Mouse (Mus musculus) G1E (cell line): ENCODE data around the gene Hoxa7. TPM values are rescaled to one million over a fixed set of nuclear protein-coding genes. Genes with fewer than 3 reads are reported as not detected.

ENCODE experiments used
- ATAC-seq: 2 replicates; pipeline ENCODE4 v1.8.0; 2016; ENCODE audit warnings: mild to moderate bottlenecking; ENCODE audit not compliant: insufficient number of reproducible peaks, poor library complexity, low FRiP score, severe bottlenecking; ENCODE audit errors: extremely low read depth
- DNase-seq: peaks from one replicate; pipeline ENCODE4 v3.0.0; 2012; ENCODE audit warnings: low spot score
- H3K27me3 ChIP-seq: 2 replicates; pipeline ENCODE4 v1.6.1; 2012; ENCODE audit warnings: mild to moderate bottlenecking, low read length, inconsistent platforms; ENCODE audit not compliant: insufficient read depth
- H3K36me3 ChIP-seq: replicated peaks from 2 replicates; pipeline ENCODE3; 2012; ENCODE audit warnings: mild to moderate bottlenecking, inconsistent platforms
- H3K4me1 ChIP-seq: 2 replicates; pipeline ENCODE4 v1.6.1; 2012; ENCODE audit warnings: low read depth, low read length, inconsistent platforms, mixed read lengths; ENCODE audit not compliant: insufficient read depth
- H3K4me3 ChIP-seq: 2 replicates; pipeline ENCODE4 v1.5.1; 2012; ENCODE audit warnings: low read depth, mild to moderate bottlenecking, inconsistent platforms, low read length, moderate library complexity, mixed read lengths
- H3K9me3 ChIP-seq: replicated peaks from 2 replicates; pipeline ENCODE4 v1.6.1; 2012; ENCODE audit warnings: inconsistent platforms
- CTCF ChIP-seq: IDR thresholded peaks from 2 replicates; pipeline ENCODE4 v1.5.1; 2012; ENCODE audit warnings: low read depth, low read length, inconsistent platforms, mixed read lengths
- GATA1 ChIP-seq: IDR thresholded peaks from 2 replicates; pipeline ENCODE4 v1.6.1; 2012; ENCODE audit warnings: borderline replicate concordance, low read length, inconsistent platforms, mixed read lengths
- GATA2 ChIP-seq: IDR thresholded peaks from 2 replicates; pipeline ENCODE4 v1.6.1; 2012; ENCODE audit warnings: low read depth, low read length, inconsistent platforms, borderline replicate concordance
- POLR2AphosphoS5 ChIP-seq: IDR thresholded peaks from 2 replicates; pipeline ENCODE4 v1.6.1; 2012; ENCODE audit warnings: low read depth, low read length, inconsistent platforms; ENCODE audit not compliant: insufficient replicate concordance
- TAL1 ChIP-seq: conservative IDR thresholded peaks from 2 replicates; pipeline ENCODE4 v1.6.1; 2012; ENCODE audit warnings: low read depth, low read length, inconsistent platforms, mixed read lengths
- polyA plus RNA-seq: library from polyadenylated mRNA; stranded (reverse); fragments of >175 nt; gene quantifications from 2 replicates; pipeline ENCODE4 v1.2.3, GENCODE M21; 2012
- total RNA-seq, 2 experiments: library from RNA; stranded (forward) in 1 of 2; stranded (reverse) in 1 of 2; fragments of 200-1000 nt in 1 of 2; fragments of >200 nt in 1 of 2; fragmentation: Nextera tagmentation in 1 of 2; gene quantifications; 2 replicates each; pipeline ENCODE4 v1.2.3; 2014 to 2017

Hoxa7 gene
- total and polyA plus RNA-seq, 3 experiments, result 0.11 to 0.66 TPM; not detected in 1

DNA sequence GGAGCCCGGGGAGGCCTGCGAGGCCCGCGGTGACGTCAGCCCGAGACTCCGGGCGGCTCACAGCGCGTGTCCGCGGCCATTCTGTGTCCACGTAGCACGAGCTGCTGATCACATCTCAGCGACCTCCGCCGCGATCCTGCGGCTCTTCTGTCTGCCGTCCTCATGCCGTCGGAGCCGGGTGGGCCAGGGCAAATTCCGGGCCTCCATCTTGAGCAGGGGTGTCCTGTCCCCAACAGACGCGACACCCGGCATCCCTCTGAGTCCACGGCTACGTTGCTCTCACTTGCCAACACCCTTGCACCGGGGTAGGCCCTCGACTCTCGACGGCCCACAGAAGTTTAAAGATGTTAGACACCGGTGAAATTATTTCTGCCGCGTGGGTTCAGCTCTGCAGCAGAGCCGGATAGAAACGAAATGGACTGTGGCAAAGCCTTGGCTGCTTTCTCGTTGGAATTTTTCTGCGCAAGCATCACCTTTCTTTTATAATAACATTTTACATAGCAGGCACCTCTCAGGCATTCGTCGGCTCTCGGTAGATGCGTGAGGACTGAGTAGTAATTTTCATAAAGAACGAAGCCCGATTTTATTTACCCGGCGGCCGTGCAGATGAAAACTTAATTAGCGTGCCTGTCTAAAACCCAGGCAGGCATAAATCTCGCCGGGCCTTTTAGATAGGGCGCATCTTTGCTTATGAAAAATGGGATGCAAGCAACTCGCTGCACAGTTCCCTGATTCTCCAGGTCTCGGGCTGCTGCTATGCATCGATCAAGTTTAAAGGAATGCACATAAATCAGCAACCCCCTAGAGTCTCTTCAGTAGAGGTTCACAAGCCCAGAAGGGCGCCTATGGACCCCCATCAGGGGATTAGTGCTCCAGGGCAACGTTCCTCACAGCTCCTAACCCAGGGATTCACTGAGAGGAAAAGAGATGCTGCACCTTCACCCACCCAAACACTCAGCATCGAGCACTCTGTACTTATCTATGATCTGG lies 32.2 kb upstream of the Hoxa7 start:
- no peak overlapping the region for H3K4me3 ChIP-seq

DNA sequence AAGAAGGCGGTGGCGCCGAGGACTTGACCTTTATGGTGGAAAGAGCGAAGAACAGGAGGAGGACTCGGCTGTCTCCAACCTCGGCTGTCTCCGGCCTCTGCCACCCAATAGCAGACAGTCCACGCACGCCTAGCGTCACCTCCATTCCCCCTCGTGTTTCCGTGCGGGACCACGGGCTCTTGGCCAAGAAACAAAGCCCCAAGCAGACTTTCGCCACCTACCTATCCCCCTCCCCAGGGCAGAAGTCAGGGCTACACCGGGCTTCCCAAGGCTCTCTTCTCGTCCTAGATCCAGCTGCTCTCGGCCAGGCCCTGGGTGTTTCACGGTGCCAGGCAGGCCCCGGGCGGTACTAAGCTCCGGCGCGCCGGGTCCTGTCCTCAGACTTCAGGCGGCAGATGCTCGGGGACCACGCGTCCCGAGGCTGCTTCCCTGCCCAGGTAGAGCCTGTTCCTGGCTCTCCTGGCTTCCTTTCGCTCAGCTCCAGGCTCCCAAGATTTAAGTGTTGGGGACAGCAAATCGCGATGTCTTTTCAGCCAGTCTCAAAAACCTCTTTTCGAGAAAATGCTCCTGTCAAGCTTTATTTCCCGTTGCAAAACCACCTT lies 31.2 kb upstream of the Hoxa7 start:
- peaks cover 37% of the 10 kb centered on the region for H3K27me3 ChIP-seq
- H3K4me3 ChIP-seq, result no peak overlapping the region

More for the DNA sequence above, 32.2 kb upstream of the Hoxa7 start:
- H3K4me1 ChIP-seq, result no peaks in the 10 kb centered on the region
- ATAC-seq (no peak), DNase-seq (no peak)
- TF ChIP-seq CTCF (no peak), GATA2 (no peak), POLR2AphosphoS5 (no peak), GATA1 (no peak), TAL1 (no peak)
- no peaks in the 10 kb centered on the region for H3K9me3 ChIP-seq
- H3K36me3 ChIP-seq, result no peaks in the 10 kb centered on the region
- H3K27me3 ChIP-seq, result peaks cover 28% of the 10 kb centered on the region

DNA sequence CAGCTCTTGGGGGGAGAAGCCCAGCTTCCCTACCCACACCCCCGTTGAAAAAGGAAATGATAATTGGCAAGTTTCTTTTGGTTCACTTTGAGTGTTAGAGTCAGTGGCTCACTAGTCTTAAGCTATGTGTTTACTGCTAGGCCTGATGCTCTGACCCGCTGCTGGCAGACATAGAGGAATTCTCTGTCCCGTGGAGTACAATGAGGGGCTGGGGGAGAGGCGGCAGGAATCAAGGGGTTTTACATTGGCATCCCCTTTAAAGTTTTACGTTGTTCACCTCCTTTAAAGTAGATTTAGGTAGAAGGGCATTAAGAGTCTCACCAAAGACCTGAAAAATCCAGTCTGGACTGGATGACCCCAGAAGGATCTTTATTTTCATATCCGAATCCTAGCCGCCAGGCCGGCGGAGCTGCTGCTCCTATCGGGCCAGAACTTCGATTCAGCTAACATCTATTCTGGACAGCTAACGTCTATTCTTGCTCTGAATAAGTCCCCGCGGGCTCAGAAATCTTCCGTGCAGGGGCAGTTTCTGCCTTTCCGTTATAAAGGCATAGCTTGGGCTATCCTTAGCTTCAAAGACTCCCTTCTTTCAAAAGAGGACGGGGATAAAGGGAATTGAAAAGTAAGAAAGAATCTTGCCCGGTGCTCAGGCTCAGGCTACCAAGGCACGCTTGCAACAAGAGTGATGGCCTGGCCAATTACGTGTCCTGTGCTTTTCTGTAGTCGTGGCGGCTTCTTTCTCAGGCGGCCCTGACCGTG lies 30.5 kb upstream of the Hoxa7 start:
- no peak for DNase-seq
- H3K36me3 ChIP-seq, result no peaks in the 10 kb centered on the region
- H3K27me3 ChIP-seq, result peaks cover 41% of the 10 kb centered on the region
- H3K4me1 ChIP-seq, result no peaks in the 10 kb centered on the region
- no peaks in the 10 kb centered on the region for H3K9me3 ChIP-seq
- no peak for ATAC-seq
- no peak overlapping the region for H3K4me3 ChIP-seq
- TF ChIP-seq TAL1 (no peak), GATA1 (no peak), POLR2AphosphoS5 (no peak), GATA2 (no peak), CTCF (no peak)

More for the DNA sequence above, 31.2 kb upstream of the Hoxa7 start:
- Histone ChIP-seq H3K4me1 (no peaks in the 10 kb centered on the region), H3K9me3 (no peaks in the 10 kb centered on the region), H3K36me3 (no peaks in the 10 kb centered on the region)
- TF ChIP-seq TAL1, result no peak
- TF ChIP-seq GATA1, result no peak
- TF ChIP-seq GATA2, result no peak
- no peak for TF ChIP-seq POLR2AphosphoS5
- no peak for TF ChIP-seq CTCF
- ATAC-seq (no peak), DNase-seq (no peak)

- TF ChIP-seq POLR2AphosphoS5 (no peak), CTCF (no peak), TAL1 (no peak), GATA1 (no peak), GATA2 (no peak)
- DNase-seq (no peak), ATAC-seq (no peak)
- Histone ChIP-seq H3K36me3 (no peaks in the 10 kb centered on the region), H3K27me3 (peaks cover 44% of the 10 kb centered on the region), H3K4me1 (no peaks in the 10 kb centered on the region), H3K9me3 (no peaks in the 10 kb centered on the region), H3K4me3 (no peak overlapping the region)
Measured at GRCm38 (mm10) chr6:52251177-52251879, 29.7 kb upstream of the Hoxa7 start.

GRCm38 (mm10) chr6:52249826-52250225 lies 28.2 kb upstream of the Hoxa7 start:
- no peaks in the 10 kb centered on the region for H3K9me3 ChIP-seq
- no peaks in the 10 kb centered on the region for H3K36me3 ChIP-seq
- no peak overlapping the region for H3K4me3 ChIP-seq
- DNase-seq (no peak), ATAC-seq (no peak)
- H3K4me1 ChIP-seq, result no peaks in the 10 kb centered on the region
- H3K27me3 ChIP-seq, result peaks cover 52% of the 10 kb centered on the region
- TF ChIP-seq GATA1 (no peak), POLR2AphosphoS5 (no peak), CTCF (no peak), TAL1 (no peak), GATA2 (no peak)
